Mouse (Mus musculus): ENCODE measurements around the gene Tuba4a.

DNA sequence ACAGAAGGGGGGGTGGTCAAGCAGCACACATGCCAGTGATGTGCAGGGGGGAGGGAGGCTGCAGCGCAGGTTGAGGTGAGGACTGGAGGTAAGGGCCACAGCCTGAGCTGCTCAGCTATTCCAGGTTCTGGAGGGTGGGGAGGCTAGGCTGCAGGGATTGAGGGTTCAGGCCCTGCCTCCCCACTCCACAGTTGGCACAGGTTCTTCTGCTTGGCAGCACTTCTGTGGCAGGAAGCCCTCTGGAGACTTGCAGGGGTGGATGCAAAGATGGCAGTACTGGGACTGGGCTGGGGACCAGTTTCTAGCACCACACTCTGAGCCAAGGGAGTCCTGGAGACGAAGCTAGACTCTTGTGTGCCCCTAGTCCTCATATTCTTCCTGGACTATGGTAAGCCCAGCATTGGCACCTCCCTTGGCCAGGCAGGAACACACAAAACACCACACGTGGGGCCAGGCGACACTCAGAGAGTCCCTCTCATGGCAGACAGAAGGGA, 38.2 kb downstream of the Tuba4a start:
- no peak for TF ChIP-seq CTCF (IDR thresholded peaks at IDR 0.05)
- TF ChIP-seq EP300 (IDR thresholded peaks at IDR 0.05), result no peak

Measured in lung, postnatal 0 days (tissue).